Comparison of ENCODE assay signal across 12 mouse cellular contexts in the genomic region with DNA sequence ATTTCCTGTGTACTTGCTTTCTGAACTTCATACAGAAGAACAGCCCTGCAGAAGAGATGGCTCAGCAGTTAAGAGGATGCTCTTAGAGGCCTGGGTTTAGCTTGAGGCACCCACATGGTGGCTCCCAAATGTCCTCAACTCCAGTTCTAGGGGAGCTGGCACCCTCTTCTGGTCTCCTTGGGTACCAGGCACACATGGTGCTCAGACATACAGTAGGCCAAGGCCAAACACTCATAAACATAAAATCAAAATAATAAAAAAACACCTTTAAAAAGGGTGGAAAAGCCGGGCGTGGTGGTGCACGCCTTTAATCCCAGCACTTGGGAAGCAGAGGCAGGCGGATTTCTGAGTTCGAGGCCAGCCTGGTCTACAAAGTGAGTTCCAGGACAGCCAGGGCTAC. TPM values are rescaled to one million over a fixed set of nuclear protein-coding genes. Genes with fewer than 3 reads are reported as not detected.
DNase-seq lines count a peak whose midpoint lies in the region; ATAC-seq and TF ChIP-seq lines count a peak whose summit lies in the region.
"Had no signal": no experiment of that assay in that cellular context is flagged by ENCODE, and none has a peak within 500 bp of the region (broad histone marks: within the 10 kb centered on the region; RNA-seq: fewer than 3 reads in every experiment).

No protein-coding gene starts in this region.

- intact Hi-C loops in left cerebral cortex, adult 2 months (cut with DNase I): no loop called here

- no peak overlapping the region for H3K27ac ChIP-seq in liver, postnatal 0 days (ENCODE audit: low read depth)
- H3K27ac ChIP-seq in liver, embryonic 12.5 days: no peak overlapping the region
- peak overlapping the region; percentile 96; the same call in 1 of the 2 replicates for H3K27ac ChIP-seq in forebrain, embryonic 11.5 days (ENCODE audit: low read depth, low read length)
- H3K27ac ChIP-seq in midbrain, embryonic 14.5 days (replicated peaks; ENCODE audit: low read depth, low read length): no peak overlapping the region
- no peak overlapping the region for H3K27ac ChIP-seq in left cerebral cortex, adult 2 months

- WGBS in liver, postnatal 0 days (ENCODE audit: insufficient replicate concordance): 96% methylated on average over 4 of the region's 5 CpGs
- 90% methylated on average over 5 of the region's 5 CpGs for WGBS in liver, embryonic 12.5 days (ENCODE audit: insufficient replicate concordance)
- 89% methylated on average over 5 of the region's 5 CpGs for WGBS in forebrain, embryonic 11.5 days
- 80% methylated on average over 5 of the region's 5 CpGs for WGBS in midbrain, embryonic 14.5 days

- H3K9me3 ChIP-seq in liver, postnatal 0 days (ENCODE audit: low read length): 0 out of 2 replicates have a peak, but pooled peaks cover 2% of the 10 kb centered on the region
- peaks cover 5% of the 10 kb centered on the region; the same call in 1 of the 2 replicates for H3K9me3 ChIP-seq in liver, embryonic 12.5 days (replicated peaks)
- H3K9me3 ChIP-seq in forebrain, embryonic 11.5 days (ENCODE audit: control insufficient read depth, low read length): no peaks in the 10 kb centered on the region
- H3K9me3 ChIP-seq in midbrain, embryonic 14.5 days (ENCODE audit: control insufficient read depth, low read length): no peaks in the 10 kb centered on the region

- no peak overlapping the region for H3K4me2 ChIP-seq in liver, postnatal 0 days (ENCODE audit: low read depth, low read length)
- H3K4me2 ChIP-seq in liver, embryonic 12.5 days: no peak overlapping the region
- peak overlapping the region; percentile 65 for H3K4me2 ChIP-seq in forebrain, embryonic 11.5 days (ENCODE audit: low read depth, low read length, severe bottlenecking)
- peak overlapping the region; percentile 38 for H3K4me2 ChIP-seq in midbrain, embryonic 14.5 days (ENCODE audit: low read length)

- peak; percentile 36 for TF ChIP-seq CTCF in liver, postnatal 0 days (IDR thresholded peaks at IDR 0.05; ENCODE audit: low read depth)
- TF ChIP-seq CTCF in left cerebral cortex, adult 2 months (IDR thresholded peaks at IDR 0.05): no peak; the same call in 1 of the 2 replicates

- H3K27me3 ChIP-seq in liver, postnatal 0 days (ENCODE audit: insufficient read depth, low read length): no peaks in the 10 kb centered on the region
- H3K27me3 ChIP-seq in liver, embryonic 12.5 days (replicated peaks): no peaks in the 10 kb centered on the region
- no peaks in the 10 kb centered on the region for H3K27me3 ChIP-seq in forebrain, embryonic 11.5 days (ENCODE audit: control insufficient read depth, insufficient read depth, low read length)
- H3K27me3 ChIP-seq in midbrain, embryonic 14.5 days (ENCODE audit: control insufficient read depth, insufficient read depth, low read length): no peaks in the 10 kb centered on the region

- ATAC-seq in liver, postnatal 0 days: no peak
- ATAC-seq in liver, embryonic 12.5 days: no peak
- ATAC-seq in forebrain, embryonic 11.5 days (replicated peaks; ENCODE audit: low FRiP score): no peak
- ATAC-seq in midbrain, embryonic 14.5 days (ENCODE audit: low FRiP score, low TSS enrichment): no peak

- H3K4me1 ChIP-seq in liver, postnatal 0 days (ENCODE audit: insufficient read depth): no peaks in the 10 kb centered on the region
- H3K4me1 ChIP-seq in liver, embryonic 12.5 days: peaks cover 7% of the 10 kb centered on the region; the same call in 1 of the 2 replicates
- peaks cover 9% of the 10 kb centered on the region for H3K4me1 ChIP-seq in forebrain, embryonic 11.5 days (replicated peaks; ENCODE audit: control insufficient read depth, insufficient read depth, low read length)
- H3K4me1 ChIP-seq in midbrain, embryonic 14.5 days (ENCODE audit: control insufficient read depth, insufficient read depth, low read length): peaks cover 9% of the 10 kb centered on the region; the same call in 1 of the 2 replicates

- no peak overlapping the region for H3K4me3 ChIP-seq in liver, postnatal 0 days (ENCODE audit: low read depth, low read length)
- H3K4me3 ChIP-seq in liver, embryonic 12.5 days: no peak overlapping the region
- peak overlapping the region; percentile 36 for H3K4me3 ChIP-seq in forebrain, embryonic 11.5 days (ENCODE audit: low read depth, low read length)
- H3K4me3 ChIP-seq in midbrain, embryonic 14.5 days (replicated peaks; ENCODE audit: low read depth, low read length): no peak overlapping the region
- H3K4me3 ChIP-seq in left cerebral cortex, adult 2 months: no peak overlapping the region

- H3K36me3 ChIP-seq in liver, postnatal 0 days (replicated peaks; ENCODE audit: insufficient read depth, low read length): no peaks in the 10 kb centered on the region; the same call in none of the 2 replicates
- peaks cover 7% of the 10 kb centered on the region for H3K36me3 ChIP-seq in liver, embryonic 12.5 days
- H3K36me3 ChIP-seq in forebrain, embryonic 11.5 days (ENCODE audit: control insufficient read depth, insufficient read depth, low read length): no peaks in the 10 kb centered on the region; the same call in 1 of the 2 replicates
- H3K36me3 ChIP-seq in midbrain, embryonic 14.5 days (ENCODE audit: control insufficient read depth, insufficient read depth, low read length): no peaks in the 10 kb centered on the region

- no peak for TF ChIP-seq EP300 in liver, postnatal 0 days (IDR thresholded peaks at IDR 0.05; ENCODE audit: low read depth)

- no peak overlapping the region for H3K9ac ChIP-seq in liver, postnatal 0 days (replicated peaks)
- H3K9ac ChIP-seq in liver, embryonic 12.5 days: no peak overlapping the region
- no peak overlapping the region for H3K9ac ChIP-seq in forebrain, embryonic 11.5 days (ENCODE audit: low read length)
- H3K9ac ChIP-seq in midbrain, embryonic 14.5 days (replicated peaks; ENCODE audit: low read length): no peak overlapping the region

- peak; percentile 20 for DNase-seq in embryo, embryonic 11 days
- no peak for DNase-seq in embryo, embryonic 10 days (ENCODE audit: low spot score)
- no peak for DNase-seq in liver, postnatal 0 days
- DNase-seq in forebrain, embryonic 11.5 days (ENCODE audit: low spot score): no peak
- no peak for DNase-seq in midbrain, embryonic 14.5 days
- no peak for DNase-seq in cerebellum, postnatal 14 days
- no peak for DNase-seq in left cerebral cortex, adult 2 months (ENCODE audit: extremely low spot score in 1 of 2, low spot score in 2 of 2)
- DNase-seq: cerebellum, adult 9-10 months; gastrocnemius, postnatal 25 days; kidney, adult 9 months had no signal

RNA-seq across cellular contexts. Expression of gene Fank1, which starts 17.9 kb away (rescaled TPM):
- polyA plus RNA-seq in liver, postnatal 0 days (2015; fragmentation: Nextera tagmentation; extraction: Ambion mirVana): not detected in 2 replicates
- polyA plus RNA-seq in liver, embryonic 12.5 days (2016; fragmentation: Nextera tagmentation; extraction: Ambion mirVana): 0.10 and 0.26 TPM in 2 replicates
- polyA plus RNA-seq in forebrain, embryonic 11.5 days (2014; fragmentation: Nextera tagmentation; extraction: Ambion mirVana): 1.5 and 1.7 TPM in 2 replicates
- polyA plus RNA-seq in midbrain, embryonic 14.5 days (2014; fragmentation: Nextera tagmentation; extraction: Ambion mirVana): 3.8 and 3.9 TPM in 2 replicates
- 1 to 10 TPM; 3.6 to 4.1 TPM for total RNA-seq in left cerebral cortex, adult 2 months (2021)
- total RNA-seq: gastrocnemius, postnatal 25 days; megakaryocyte, adult 5-6 weeks had no signal

RNA-seq across cellular contexts. Expression of gene Dhx32, which starts 23.8 kb away (rescaled TPM):
- polyA plus RNA-seq in liver, postnatal 0 days (2015; fragmentation: Nextera tagmentation; extraction: Ambion mirVana): 5.2 and 5.5 TPM in 2 replicates
- polyA plus RNA-seq in liver, embryonic 12.5 days (2016; fragmentation: Nextera tagmentation; extraction: Ambion mirVana): 18.0 and 18.4 TPM in 2 replicates
- 75.4 and 78.6 TPM in 2 replicates for polyA plus RNA-seq in forebrain, embryonic 11.5 days (2014; fragmentation: Nextera tagmentation; extraction: Ambion mirVana)
- polyA plus RNA-seq in midbrain, embryonic 14.5 days (2014; fragmentation: Nextera tagmentation; extraction: Ambion mirVana): 34.2 and 46.4 TPM in 2 replicates
- total RNA-seq in left cerebral cortex, adult 2 months (2021): 10 to 100 TPM; 36.8 to 40.8 TPM

RNA-seq across cellular contexts. Expression of gene Uros, which starts 48.8 kb away (rescaled TPM):
- 51.9 and 56.1 TPM in 2 replicates for polyA plus RNA-seq in liver, postnatal 0 days (2015; fragmentation: Nextera tagmentation; extraction: Ambion mirVana)
- 180 and 189 TPM in 2 replicates for polyA plus RNA-seq in liver, embryonic 12.5 days (2016; fragmentation: Nextera tagmentation; extraction: Ambion mirVana)
- polyA plus RNA-seq in forebrain, embryonic 11.5 days (2014; fragmentation: Nextera tagmentation; extraction: Ambion mirVana): 37.6 and 39.0 TPM in 2 replicates
- polyA plus RNA-seq in midbrain, embryonic 14.5 days (2014; fragmentation: Nextera tagmentation; extraction: Ambion mirVana): 57.7 and 58.3 TPM in 2 replicates
- total RNA-seq in left cerebral cortex, adult 2 months (2021): 10 to 100 TPM; 19.1 to 21.3 TPM

RNA-seq across cellular contexts. Expression of gene Bccip, which starts 49.6 kb away (rescaled TPM):
- polyA plus RNA-seq in liver, postnatal 0 days (2015; fragmentation: Nextera tagmentation; extraction: Ambion mirVana): 68.7 and 70.3 TPM in 2 replicates
- polyA plus RNA-seq in liver, embryonic 12.5 days (2016; fragmentation: Nextera tagmentation; extraction: Ambion mirVana): 132 and 135 TPM in 2 replicates
- 171 and 180 TPM in 2 replicates for polyA plus RNA-seq in forebrain, embryonic 11.5 days (2014; fragmentation: Nextera tagmentation; extraction: Ambion mirVana)
- polyA plus RNA-seq in midbrain, embryonic 14.5 days (2014; fragmentation: Nextera tagmentation; extraction: Ambion mirVana): 76.9 and 89.0 TPM in 2 replicates
- 10 to 100 TPM; 66.7 to 73.4 TPM for total RNA-seq in left cerebral cortex, adult 2 months (2021)

Comparison
In these comparisons a context has a peak if more than half of its experiments do, and no peak if none do; other contexts are left out.
1. H3K4me2 ChIP-seq: peak in forebrain, embryonic 11.5 days (single experiment) and midbrain, embryonic 14.5 days (single experiment); none in liver, postnatal 0 days (single experiment) and liver, embryonic 12.5 days (single experiment).